Mouse (Mus musculus) cerebellum, adult (tissue): ENCODE measurements around the gene Pidd1.

Experiments used
- ATAC-seq: cut with Nextera tagmentation; 2 replicates; pipeline ENCODE4 v1.9.2; 2017; ENCODE audit warnings: mild to moderate bottlenecking, moderate library complexity, mixed read lengths; ENCODE audit not compliant: insufficient number of reproducible peaks, low FRiP score, low TSS enrichment

The Pidd1 gene

GRCm38 (mm10) chr7:141438201-141438968 lies 5.4 kb downstream of the Pidd1 start:
- peak; percentile 15; the same call in 1 of the 2 replicates for ATAC-seq

GRCm38 (mm10) chr7:141437178-141438120 lies 6.4 kb downstream of the Pidd1 start, which contains the start of gene Slc25a22:
Slc25a22 (minus strand) TSS chr7:141437892.
- ATAC-seq = peak; percentile 18; the same call in 1 of the 2 replicates

GRCm38 (mm10) chr7:141436523-141436892 lies 7.3 kb downstream of the Pidd1 start:
- no peak for ATAC-seq

- no peak for ATAC-seq
Observed at GRCm38 (mm10) chr7:141435856-141436522, 7.8 kb downstream of the Pidd1 start.

GRCm38 (mm10) chr7:141435129-141435855 lies 8.5 kb downstream of the Pidd1 start:
- no peak for ATAC-seq

GRCm38 (mm10) chr7:141434464-141434863 lies 9.4 kb downstream of the Pidd1 start:
- ATAC-seq = no peak

GRCm38 (mm10) chr7:141433517-141434400 lies 10.1 kb downstream of the Pidd1 start:
- ATAC-seq = no peak

GRCm38 (mm10) chr7:141432741-141433516 lies 10.9 kb downstream of the Pidd1 start:
- ATAC-seq = peak; percentile 29; the same call in 1 of the 2 replicates

- no peak for ATAC-seq
Observed at GRCm38 (mm10) chr7:141432186-141432611, 11.6 kb downstream of the Pidd1 start.

- no peak for ATAC-seq
Observed at GRCm38 (mm10) chr7:141431434-141432185, 12.2 kb downstream of the Pidd1 start.

- no peak for ATAC-seq
Observed at GRCm38 (mm10) chr7:141430585-141431240, 13.1 kb downstream of the Pidd1 start.

GRCm38 (mm10) chr7:141429840-141430584 lies 13.8 kb downstream of the Pidd1 start:
- no peak for ATAC-seq

- ATAC-seq = peak; percentile 66
Observed at GRCm38 (mm10) chr7:141429310-141429709, 14.5 kb downstream of the Pidd1 start, which contains the start of gene Cend1. Cend1 (minus strand) TSS chr7:141429491.

- ATAC-seq = no peak
Observed at GRCm38 (mm10) chr7:141428701-141429100, 15.1 kb downstream of the Pidd1 start.

- no peak for ATAC-seq
Observed at GRCm38 (mm10) chr7:141426948-141427730, 16.7 kb downstream of the Pidd1 start.
